Mouse (Mus musculus) limb, embryonic 12.5 days (tissue): ENCODE measurements around the gene Atr. TPM values are rescaled to one million over a fixed set of nuclear protein-coding genes. Genes with fewer than 3 reads are reported as not detected.

Experiments
- ATAC-seq: fragments of 200-750 bp; cut with Nextera tagmentation; 2 replicates; pipeline ENCODE4 v1.8.0; 2017; ENCODE audit warnings: low read depth, moderate TSS enrichment; ENCODE audit not compliant: insufficient number of reproducible peaks, insufficient read depth, low FRiP score, low TSS enrichment
- H3K27ac ChIP-seq: fragments of 300-500 bp; sonication (generic); 2 replicates; pipeline ENCODE4 v1.5.1; 2016; ENCODE audit warnings: mild to moderate bottlenecking, moderate library complexity
- H3K27me3 ChIP-seq: fragments of 300-500 bp; sonication (generic); 2 replicates; pipeline ENCODE4 v1.6.1; 2016; ENCODE audit warnings: mild to moderate bottlenecking, moderate library complexity
- H3K36me3 ChIP-seq: fragments of 300-500 bp; sonication (generic); 2 replicates; pipeline ENCODE4 v1.6.1; 2016; ENCODE audit warnings: mild to moderate bottlenecking, moderate library complexity
- H3K4me1 ChIP-seq: fragments of 300-500 bp; sonication (generic); replicated peaks from 2 replicates; pipeline ENCODE4 v1.6.1; 2016
- H3K4me2 ChIP-seq: fragments of 300-500 bp; sonication (generic); 2 replicates; pipeline ENCODE4 v1.6.1; 2016; ENCODE audit warnings: mild to moderate bottlenecking, moderate library complexity
- H3K4me3 ChIP-seq: fragments of 300-500 bp; sonication (generic); replicated peaks from 2 replicates; pipeline ENCODE4 v1.5.1; 2016; ENCODE audit warnings: mild to moderate bottlenecking
- H3K9ac ChIP-seq: fragments of 300-500 bp; sonication (generic); replicated peaks from 2 replicates; pipeline ENCODE4 v1.6.1; 2016; ENCODE audit warnings: mild to moderate bottlenecking, moderate library complexity
- H3K9me3 ChIP-seq: fragments of 300-500 bp; sonication (generic); 2 replicates; pipeline ENCODE4 v1.6.1; 2016; ENCODE audit warnings: mild to moderate bottlenecking, moderate library complexity
- WGBS: fragments of 180-500 bp; shearing (Covaris S2); methylation state at CpG from one replicate; pipeline ENCODE4 v1.1.7; 2016; 5-methylcytosine and 5-hydroxymethylcytosine counted together
- polyA plus RNA-seq: library from polyadenylated mRNA; unstranded; fragments of >200 nt; fragmentation: Nextera tagmentation; extraction: Ambion mirVana; gene quantifications from 2 replicates; pipeline ENCODE4 v1.2.1, GENCODE M21; 2016

Gene Atr
- polyA plus RNA-seq, 1 experiment from 2014 or later = 28.6 TPM

GRCm38 (mm10) chr9:95839424-95839823, 18.0 kb upstream of the Atr start:
- ATAC-seq = no peak
- H3K4me2 ChIP-seq = no peak overlapping the region

GRCm38 (mm10) chr9:95844825-95845460, 12.5 kb upstream of the Atr start, which contains the start of gene Pls1:
TSS of gene Pls1 (minus strand) at chr9:95845311.
- ATAC-seq = peak; percentile 79
- peak within 1 kb of the TSS; percentile 88 for H3K4me2 ChIP-seq
- H3K4me1 ChIP-seq = peaks cover 14% of the 10 kb centered on the region; the same call in 1 of the 2 replicates
- H3K27ac ChIP-seq = no peak within 1 kb of the TSS
- H3K27me3 ChIP-seq = peaks cover 10% of the 10 kb centered on the region; the same call in 1 of the 2 replicates
- peak within 1 kb of the TSS; percentile 56 for H3K9ac ChIP-seq
- H3K4me3 ChIP-seq = peak within 1 kb of the TSS; percentile 65
- under 1% methylated on average over 46 of the region's 46 CpGs for WGBS
- no peaks in the 10 kb centered on the region for H3K36me3 ChIP-seq
- H3K9me3 ChIP-seq = no peaks in the 10 kb centered on the region

More at GRCm38 (mm10) chr9:95839424-95839823, 18.0 kb upstream of the Atr start:
- peaks cover 4% of the 10 kb centered on the region; the same call in 1 of the 2 replicates for H3K27me3 ChIP-seq
- H3K9me3 ChIP-seq = no peaks in the 10 kb centered on the region
- 78% methylated on average over 3 of the region's 3 CpGs for WGBS
- no peaks in the 10 kb centered on the region for H3K36me3 ChIP-seq
- no peak overlapping the region for H3K27ac ChIP-seq
- peaks cover 9% of the 10 kb centered on the region; the same call in 1 of the 2 replicates for H3K4me1 ChIP-seq
- H3K9ac ChIP-seq = no peak overlapping the region
- H3K4me3 ChIP-seq = no peak overlapping the region

- H3K9me3 ChIP-seq = no peaks in the 10 kb centered on the region
- H3K27ac ChIP-seq = no peak overlapping the region
- peak overlapping the region; percentile 88 for H3K4me2 ChIP-seq
- peaks cover 10% of the 10 kb centered on the region; the same call in 1 of the 2 replicates for H3K27me3 ChIP-seq
- H3K9ac ChIP-seq = no peak overlapping the region
- peaks cover 14% of the 10 kb centered on the region; the same call in 1 of the 2 replicates for H3K4me1 ChIP-seq
- H3K4me3 ChIP-seq = no peak overlapping the region
- ATAC-seq = no peak
- WGBS = 75% methylated on average over 4 of the region's 4 CpGs
- no peaks in the 10 kb centered on the region for H3K36me3 ChIP-seq
Measured at GRCm38 (mm10) chr9:95845711-95846110, 11.7 kb upstream of the Atr start.

GRCm38 (mm10) chr9:95851671-95852070, 5.7 kb upstream of the Atr start:
- 61% methylated on average over 11 of the region's 11 CpGs for WGBS
- H3K9me3 ChIP-seq = no peaks in the 10 kb centered on the region
- H3K27ac ChIP-seq = no peak overlapping the region
- H3K4me1 ChIP-seq = 0 out of 2 replicates have a peak, but pooled peaks cover 3% of the 10 kb centered on the region
- no peak for ATAC-seq
- H3K36me3 ChIP-seq = no peaks in the 10 kb centered on the region
- no peak overlapping the region for H3K4me3 ChIP-seq
- H3K27me3 ChIP-seq = peaks cover under 1% of the 10 kb centered on the region; the same call in 1 of the 2 replicates
- H3K9ac ChIP-seq = no peak overlapping the region
- H3K4me2 ChIP-seq = no peak overlapping the region

GRCm38 (mm10) chr9:95852896-95853295, 4.5 kb upstream of the Atr start:
- no peak overlapping the region for H3K4me3 ChIP-seq
- H3K27me3 ChIP-seq = no peaks in the 10 kb centered on the region
- H3K9me3 ChIP-seq = no peaks in the 10 kb centered on the region
- H3K9ac ChIP-seq = no peak overlapping the region
- H3K4me2 ChIP-seq = no peak overlapping the region
- no peaks in the 10 kb centered on the region for H3K36me3 ChIP-seq
- ATAC-seq = no peak
- H3K4me1 ChIP-seq = 0 out of 2 replicates have a peak, but pooled peaks cover 3% of the 10 kb centered on the region
- H3K27ac ChIP-seq = no peak overlapping the region
- WGBS = 23% methylated on average over 4 of the region's 4 CpGs

- Histone ChIP-seq H3K27me3 (no peaks in the 10 kb centered on the region), H3K36me3 (no peaks in the 10 kb centered on the region), H3K4me3 (no peak overlapping the region), H3K9ac (no peak overlapping the region), H3K9me3 (no peaks in the 10 kb centered on the region), H3K4me1 (0 out of 2 replicates have a peak, but pooled peaks cover 3% of the 10 kb centered on the region), H3K4me2 (no peak overlapping the region), H3K27ac (no peak overlapping the region)
- no peak for ATAC-seq
- WGBS = 75% methylated on average over 2 of the region's 2 CpGs
Measured at GRCm38 (mm10) chr9:95854891-95855290, 2.5 kb upstream of the Atr start.

- Histone ChIP-seq H3K4me1 (0 out of 2 replicates have a peak, but pooled peaks cover 3% of the 10 kb centered on the region), H3K36me3 (no peaks in the 10 kb centered on the region), H3K9ac (no peak overlapping the region), H3K27me3 (no peaks in the 10 kb centered on the region), H3K27ac (no peak overlapping the region), H3K9me3 (no peaks in the 10 kb centered on the region), H3K4me2 (no peak overlapping the region), H3K4me3 (no peak overlapping the region)
- WGBS = 95% methylated on average over 4 of the region's 4 CpGs
- ATAC-seq = no peak
Measured at GRCm38 (mm10) chr9:95856004-95856403, 1.4 kb upstream of the Atr start.

GRCm38 (mm10) chr9:95858027-95858570, 702 bp downstream of the Atr start:
- no peak for ATAC-seq
- no peaks in the 10 kb centered on the region for H3K4me1 ChIP-seq
- H3K27me3 ChIP-seq = no peaks in the 10 kb centered on the region
- peak overlapping the region; percentile 79 for H3K9ac ChIP-seq
- peak overlapping the region; percentile 84 for H3K27ac ChIP-seq
- peak overlapping the region; percentile 92 for H3K4me3 ChIP-seq
- peaks cover 8% of the 10 kb centered on the region for H3K36me3 ChIP-seq
- no peaks in the 10 kb centered on the region for H3K9me3 ChIP-seq
- WGBS = under 1% methylated on average over 31 of the region's 31 CpGs
- peak overlapping the region; percentile 82 for H3K4me2 ChIP-seq

- Histone ChIP-seq H3K9me3 (no peaks in the 10 kb centered on the region), H3K4me1 (no peaks in the 10 kb centered on the region), H3K36me3 (peaks cover 37% of the 10 kb centered on the region), H3K27me3 (no peaks in the 10 kb centered on the region), H3K9ac (no peak overlapping the region), H3K27ac (no peak overlapping the region), H3K4me3 (no peak overlapping the region), H3K4me2 (no peak overlapping the region)
- 91% methylated on average over 5 of the region's 5 CpGs for WGBS
- no peak for ATAC-seq
Measured at GRCm38 (mm10) chr9:95878246-95878645, 20.8 kb downstream of the Atr start.

- Histone ChIP-seq H3K4me2 (no peak overlapping the region), H3K4me1 (no peaks in the 10 kb centered on the region), H3K9me3 (no peaks in the 10 kb centered on the region), H3K4me3 (no peak overlapping the region), H3K27me3 (no peaks in the 10 kb centered on the region), H3K9ac (no peak overlapping the region), H3K36me3 (peaks cover 37% of the 10 kb centered on the region), H3K27ac (no peak overlapping the region)
- ATAC-seq = no peak
- WGBS = 88% methylated on average over 2 of the region's 2 CpGs
Measured at GRCm38 (mm10) chr9:95882751-95883150, 25.4 kb downstream of the Atr start.

- no peaks in the 10 kb centered on the region for H3K4me1 ChIP-seq
- no peaks in the 10 kb centered on the region for H3K9me3 ChIP-seq
- no peak overlapping the region for H3K4me3 ChIP-seq
- no peak overlapping the region for H3K9ac ChIP-seq
- 92% methylated on average over 5 of the region's 5 CpGs for WGBS
- ATAC-seq = no peak
- no peaks in the 10 kb centered on the region for H3K27me3 ChIP-seq
- H3K4me2 ChIP-seq = no peak overlapping the region
- H3K36me3 ChIP-seq = peaks cover 34% of the 10 kb centered on the region
- no peak overlapping the region for H3K27ac ChIP-seq
Measured at GRCm38 (mm10) chr9:95897392-95897791, 40.0 kb downstream of the Atr start.
